Mouse (Mus musculus) splenic B cell, adult 2 months (primary cell): ENCODE data around the gene Nt5e.

ENCODE experiments used
- DNase-seq: peaks from one replicate; pipeline ENCODE4 v3.0.0-alpha.2; 2011; ENCODE audit warnings: low read depth, low spot score
- H3K27me3 ChIP-seq: 2 replicates; pipeline ENCODE4 v1.6.1; 2012; ENCODE audit warnings: mild to moderate bottlenecking, low read length, moderate library complexity, mixed read lengths; ENCODE audit not compliant: control insufficient read depth, poor library complexity, insufficient read depth, severe bottlenecking
- H3K36me3 ChIP-seq: 2 replicates; pipeline ENCODE4 v1.6.1; 2012; ENCODE audit warnings: mild to moderate bottlenecking, low read length, moderate library complexity, mixed read lengths; ENCODE audit not compliant: control insufficient read depth, poor library complexity, insufficient read depth, severe bottlenecking

Nt5e gene

DNA sequence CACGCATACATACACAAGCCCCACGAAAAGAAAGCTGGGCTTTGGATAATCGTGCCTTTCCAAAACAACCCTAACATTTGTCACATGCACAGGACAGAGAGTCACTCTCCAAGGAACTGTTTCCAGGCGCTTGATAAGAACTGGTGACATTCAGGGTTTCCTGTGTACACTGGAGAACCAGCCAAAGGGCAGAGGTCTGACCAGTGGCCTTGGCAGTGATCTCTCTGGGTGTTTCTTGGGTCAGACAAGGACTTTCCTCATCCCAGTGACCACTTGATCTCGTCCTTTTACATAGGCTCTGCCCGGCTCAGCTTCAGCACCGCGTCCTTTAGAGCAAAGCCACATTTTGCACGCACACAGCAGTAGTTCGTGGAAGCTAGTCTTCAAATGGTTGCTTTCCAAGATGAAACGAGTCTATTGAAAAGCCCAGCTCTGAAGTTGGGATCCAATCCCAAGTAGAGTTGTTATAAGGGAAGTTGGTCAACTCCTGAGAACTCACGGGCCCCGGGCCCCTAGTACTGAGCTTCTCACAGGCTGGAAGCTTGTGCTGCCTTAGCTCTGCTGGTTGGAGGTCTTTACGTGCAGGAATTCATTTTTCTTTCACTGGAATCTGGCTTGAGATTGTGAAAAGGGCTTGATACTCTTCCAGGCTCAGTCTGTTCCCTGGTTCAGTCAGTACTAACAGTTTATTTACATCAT is 34.4 kb downstream of the Nt5e start:
- DNase-seq: no peak
- H3K36me3 ChIP-seq: no peaks in the 10 kb centered on the region
- H3K27me3 ChIP-seq: no peaks in the 10 kb centered on the region

DNA sequence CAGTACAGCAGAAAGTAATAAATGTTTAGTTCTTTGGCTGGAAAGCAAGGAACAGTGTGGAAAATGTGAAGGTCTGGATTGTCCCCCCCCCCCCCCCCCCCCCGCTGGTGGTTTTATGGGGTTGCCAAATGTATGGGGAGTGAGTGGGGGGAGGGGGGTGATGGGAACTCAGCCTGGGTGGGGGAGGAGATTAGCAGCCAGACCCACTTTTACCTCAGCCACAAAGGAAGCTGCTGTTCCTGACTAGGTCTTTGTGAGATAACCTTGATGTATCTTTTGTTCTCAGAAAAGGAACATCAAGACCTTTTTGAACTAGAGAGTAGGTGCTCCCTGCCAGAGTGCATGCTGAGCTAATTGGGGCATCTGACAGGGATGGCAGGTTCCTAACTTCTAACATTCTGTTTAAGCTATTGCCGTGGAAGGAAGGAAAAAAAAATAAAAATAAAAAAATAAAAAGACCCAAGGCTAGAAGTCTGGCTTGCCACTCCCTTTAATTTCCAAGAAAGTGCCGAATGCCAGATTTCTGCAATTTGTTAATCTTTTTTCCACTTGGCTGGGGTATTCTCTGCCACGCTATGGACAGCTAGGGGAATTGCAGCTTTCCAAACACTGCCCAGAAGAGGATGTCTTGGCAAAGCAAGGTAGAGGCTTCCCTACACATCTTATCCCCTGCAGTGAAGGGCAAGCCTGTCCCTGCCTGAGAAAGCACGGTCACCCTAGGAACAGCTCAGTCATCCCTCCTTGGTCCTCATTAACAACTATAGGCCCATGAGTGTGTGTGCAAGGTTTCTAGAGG is 35.3 kb downstream of the Nt5e start:
- DNase-seq: no peak
- no peaks in the 10 kb centered on the region for H3K36me3 ChIP-seq

DNA sequence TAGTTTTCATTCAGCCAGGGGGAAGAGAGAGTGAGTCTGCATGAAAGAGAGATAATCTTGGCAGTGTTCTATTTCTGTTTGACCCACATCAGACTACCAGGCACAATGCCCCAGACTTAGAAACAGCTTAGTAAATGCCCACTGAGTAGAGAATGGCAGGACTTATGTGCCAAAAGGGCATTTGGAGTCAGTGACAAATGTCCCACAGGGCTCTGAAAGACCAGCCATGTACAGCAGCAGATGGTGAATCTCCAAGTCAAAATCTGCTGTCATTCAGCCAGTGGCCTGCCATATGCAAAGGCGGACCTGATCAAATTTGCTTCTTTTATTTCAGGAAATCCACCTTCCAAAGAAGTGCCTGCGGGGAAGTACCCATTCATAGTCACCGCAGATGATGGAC is 36.1 kb downstream of the Nt5e start:
- Histone ChIP-seq H3K27me3 (no peaks in the 10 kb centered on the region), H3K36me3 (no peaks in the 10 kb centered on the region)
- DNase-seq: no peak

More for the DNA sequence above, 35.3 kb downstream of the Nt5e start:
- H3K27me3 ChIP-seq: no peaks in the 10 kb centered on the region

DNA sequence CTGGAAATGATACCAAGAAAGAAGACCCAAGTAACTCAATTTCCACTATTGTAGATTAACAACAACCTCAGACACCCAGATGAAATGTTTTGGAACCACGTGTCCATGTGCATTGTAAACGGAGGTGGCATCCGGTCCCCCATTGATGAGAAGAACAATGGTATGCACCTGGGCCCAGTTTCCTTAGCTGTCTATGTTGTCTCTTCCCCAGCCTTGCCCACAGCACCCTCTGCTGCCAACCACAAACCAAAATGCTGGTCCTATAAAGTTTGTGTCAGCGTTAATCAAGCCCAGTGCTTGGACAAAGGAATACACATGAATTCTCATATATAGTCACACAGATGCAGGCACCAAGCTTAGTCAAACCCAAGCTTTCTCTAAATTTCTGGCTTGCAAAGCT is 39.3 kb downstream of the Nt5e start:
- Histone ChIP-seq H3K36me3 (no peaks in the 10 kb centered on the region), H3K27me3 (no peaks in the 10 kb centered on the region)
- DNase-seq: peak; percentile 6

DNA sequence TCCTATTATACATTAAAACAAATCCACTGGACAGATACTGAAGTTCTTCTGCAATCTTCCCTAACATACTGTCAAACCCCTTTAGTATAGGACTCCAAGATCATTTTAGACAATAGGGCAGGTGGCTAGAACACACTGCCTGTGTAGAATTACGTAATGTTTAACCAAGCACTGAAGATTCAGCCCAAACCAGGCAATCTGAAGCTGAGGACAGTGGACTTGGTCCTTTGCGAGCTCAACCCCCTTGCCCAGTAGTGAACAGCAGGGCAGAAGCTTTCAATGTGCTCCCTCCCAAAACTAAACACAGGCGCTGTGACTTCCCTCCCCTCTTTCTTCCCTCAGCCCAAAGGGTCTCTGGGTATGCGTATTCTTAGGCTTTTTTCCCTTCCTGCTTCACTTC is 39.8 kb downstream of the Nt5e start:
- no peak for DNase-seq
- no peaks in the 10 kb centered on the region for H3K27me3 ChIP-seq
- no peaks in the 10 kb centered on the region for H3K36me3 ChIP-seq

DNA sequence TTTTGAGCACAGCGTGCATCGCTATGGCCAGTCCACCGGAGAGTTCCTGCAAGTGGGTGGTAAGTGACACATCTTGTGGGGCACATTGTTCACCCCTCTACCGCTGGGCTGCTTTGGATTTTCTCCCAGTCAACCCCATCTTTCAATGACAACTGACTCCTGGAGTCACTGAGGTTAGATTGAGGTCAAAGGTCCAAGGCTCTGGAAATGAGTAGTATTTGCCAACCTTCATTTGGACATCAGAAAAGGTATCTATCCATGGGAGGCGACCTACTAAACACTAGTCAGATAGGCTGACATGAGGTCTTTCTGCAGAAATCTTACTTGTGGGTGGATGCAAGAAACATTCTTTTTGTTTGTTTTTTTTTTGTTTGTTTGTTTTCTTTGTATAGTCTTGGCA is 40.3 kb downstream of the Nt5e start:
- DNase-seq: no peak
- no peaks in the 10 kb centered on the region for H3K27me3 ChIP-seq
- H3K36me3 ChIP-seq: no peaks in the 10 kb centered on the region

DNA sequence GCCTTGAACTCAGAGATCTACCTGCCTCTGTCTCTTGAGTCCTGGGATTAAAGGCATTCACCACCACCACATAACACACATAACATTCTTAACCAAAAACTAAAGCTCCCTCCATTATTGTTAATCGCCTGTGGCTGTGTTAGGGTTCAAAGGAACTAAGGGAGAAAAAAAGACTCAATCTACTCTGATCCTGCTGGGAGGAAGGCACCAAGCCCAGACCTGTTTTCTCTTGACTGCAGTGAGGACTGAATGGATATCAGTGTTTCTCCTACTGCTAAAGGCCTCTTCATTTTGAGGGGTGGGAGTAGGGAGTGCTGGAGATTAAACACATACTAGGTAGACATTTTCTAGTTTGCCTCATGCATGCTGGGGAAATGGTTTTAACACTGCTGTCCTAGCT is 40.8 kb downstream of the Nt5e start:
- no peak for DNase-seq
- Histone ChIP-seq H3K36me3 (no peaks in the 10 kb centered on the region), H3K27me3 (no peaks in the 10 kb centered on the region)

DNA sequence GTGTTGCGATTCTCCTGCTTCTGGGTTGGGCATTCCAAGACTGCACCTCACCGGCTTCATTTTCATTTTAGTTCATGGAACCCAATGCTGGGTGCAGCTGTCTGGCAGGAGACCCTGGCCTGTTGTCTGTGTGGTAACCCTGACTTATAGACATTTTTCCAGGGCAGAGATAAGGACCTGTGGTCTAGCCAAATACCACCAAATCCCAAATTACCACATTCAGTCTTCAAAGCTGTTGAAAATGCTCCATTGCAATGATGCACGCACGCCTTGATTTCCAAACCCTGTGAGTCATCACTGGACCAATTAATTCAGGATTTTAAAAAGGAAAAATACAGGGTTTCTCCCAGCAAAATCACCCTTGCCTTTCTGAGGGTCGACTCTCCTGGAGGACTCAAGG is 41.5 kb downstream of the Nt5e start:
- H3K27me3 ChIP-seq: no peaks in the 10 kb centered on the region
- H3K36me3 ChIP-seq: no peaks in the 10 kb centered on the region
- no peak for DNase-seq

DNA sequence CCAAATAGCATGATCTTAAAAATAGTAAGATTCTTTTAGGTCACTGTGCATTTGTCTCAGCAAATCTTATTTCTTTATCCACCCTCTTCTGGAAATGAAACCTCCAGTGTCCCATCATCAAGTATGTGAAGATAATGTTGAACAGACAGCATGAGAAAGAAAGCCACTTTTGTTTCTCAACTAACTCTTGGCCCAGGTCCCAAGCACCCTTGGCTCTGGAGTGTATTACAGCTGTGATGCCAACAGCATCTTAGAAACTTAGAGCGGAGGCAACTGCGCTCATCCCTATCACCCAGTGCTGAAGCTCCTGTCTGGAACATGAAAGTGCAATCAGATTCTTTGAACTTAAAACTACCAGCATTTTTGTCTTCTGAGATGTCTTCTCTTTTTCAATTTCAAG is 42.7 kb downstream of the Nt5e start:
- DNase-seq: no peak
- Histone ChIP-seq H3K36me3 (no peaks in the 10 kb centered on the region), H3K27me3 (no peaks in the 10 kb centered on the region)

DNA sequence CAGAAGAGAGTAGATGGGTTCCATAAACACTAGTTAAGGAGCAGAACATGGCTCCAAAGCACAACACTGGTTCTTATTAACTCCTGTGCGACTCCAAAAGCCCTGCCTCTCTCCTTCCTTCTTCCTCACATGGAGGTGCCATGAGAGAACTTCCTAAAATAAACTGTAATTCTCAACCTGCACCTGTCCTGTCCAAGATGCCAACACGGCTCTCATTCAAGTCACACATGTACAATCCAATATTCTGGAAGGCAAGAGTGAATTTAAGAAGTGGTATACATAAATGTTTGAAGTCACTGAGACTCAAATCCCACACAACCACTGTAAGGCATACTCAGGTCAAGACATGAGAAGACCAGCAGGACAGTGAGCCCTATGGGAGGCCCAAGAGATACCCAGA is 44.2 kb downstream of the Nt5e start:
- no peaks in the 10 kb centered on the region for H3K27me3 ChIP-seq

DNA sequence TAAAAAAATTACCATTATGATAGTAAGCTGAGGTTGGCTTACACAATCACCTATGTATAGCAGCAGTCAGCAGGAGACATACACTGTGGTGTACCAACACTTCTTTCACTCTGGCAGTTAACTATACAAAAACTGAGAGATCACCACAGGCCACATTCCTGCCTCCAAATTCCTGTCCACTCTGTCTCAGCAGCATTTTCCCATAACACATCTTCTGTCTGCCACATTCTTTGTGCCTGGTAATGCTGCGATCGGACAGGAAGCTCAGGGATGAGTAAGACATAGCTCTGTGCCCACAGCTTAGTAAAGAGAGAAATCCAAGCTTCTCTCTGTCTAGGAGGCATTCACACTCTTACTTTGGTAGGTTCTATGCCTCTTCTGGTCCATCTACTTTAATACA is 46.0 kb downstream of the Nt5e start:
- no peaks in the 10 kb centered on the region for H3K36me3 ChIP-seq
- H3K27me3 ChIP-seq: no peaks in the 10 kb centered on the region
- no peak for DNase-seq

More for the DNA sequence above, 44.2 kb downstream of the Nt5e start:
- H3K36me3 ChIP-seq: no peaks in the 10 kb centered on the region
- DNase-seq: no peak

DNA sequence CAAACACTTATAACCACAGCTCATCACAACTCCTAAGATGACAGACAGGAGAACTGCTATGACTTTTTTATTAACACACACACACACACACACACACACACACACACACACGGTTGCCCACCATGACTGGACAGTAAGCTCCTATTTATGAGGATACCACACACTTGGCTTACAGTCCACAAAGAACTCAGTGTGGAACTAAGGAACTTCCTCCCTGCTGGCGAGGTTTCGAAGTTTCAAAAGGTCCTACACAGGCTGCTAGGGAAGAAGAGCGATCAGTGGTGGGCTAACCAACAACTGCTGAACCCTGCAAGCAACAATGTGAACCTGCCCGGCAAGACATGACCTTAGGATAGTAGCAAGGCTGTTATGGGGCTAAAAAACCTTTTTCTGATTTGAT is 50.5 kb downstream of the Nt5e start:
- H3K36me3 ChIP-seq: peaks cover 8% of the 10 kb centered on the region; the same call in 1 of the 2 replicates
- H3K27me3 ChIP-seq: no peaks in the 10 kb centered on the region; the same call in 1 of the 2 replicates
- DNase-seq: no peak

DNA sequence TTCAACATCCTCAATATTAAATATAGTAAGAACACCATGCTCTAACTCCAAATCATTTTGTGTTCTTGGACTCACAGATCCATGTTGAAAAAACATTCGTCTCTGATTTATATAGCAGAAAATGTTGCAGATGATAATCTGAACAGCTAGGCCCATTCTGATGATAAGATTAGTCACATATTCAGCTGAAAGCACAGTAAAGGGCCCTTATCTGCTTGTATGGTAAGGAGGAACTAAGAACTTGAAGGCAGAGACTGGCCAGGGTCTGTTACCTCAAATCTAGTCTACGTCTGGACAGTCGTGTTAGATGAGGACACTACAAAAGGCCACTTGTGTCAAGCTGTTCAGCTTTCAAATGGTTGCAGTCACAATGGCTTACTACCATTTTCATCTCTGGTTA is 52.1 kb downstream of the Nt5e start:
- Histone ChIP-seq H3K27me3 (no peaks in the 10 kb centered on the region; the same call in 1 of the 2 replicates), H3K36me3 (peaks cover 12% of the 10 kb centered on the region; the same call in 1 of the 2 replicates)
- DNase-seq: no peak

DNA sequence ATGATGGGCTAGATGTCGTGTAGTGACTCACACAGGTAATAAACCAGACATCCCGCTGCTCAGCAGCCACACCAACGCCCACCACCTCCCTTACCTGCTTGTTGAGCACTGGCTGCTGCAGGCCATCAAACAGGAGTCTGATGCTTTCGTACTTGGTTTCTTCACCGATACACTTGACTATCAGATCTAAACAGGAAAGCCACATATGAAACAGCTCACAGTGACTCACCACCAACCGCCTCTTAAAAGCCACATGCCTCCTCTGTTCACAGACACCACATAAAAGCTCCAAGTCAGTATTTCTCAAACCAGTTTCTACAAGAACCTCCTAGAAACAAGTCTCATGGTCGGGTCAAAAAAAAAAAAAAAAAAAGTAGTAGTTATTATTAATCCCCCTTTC is 53.1 kb downstream of the Nt5e start:
- no peak for DNase-seq
- H3K27me3 ChIP-seq: no peaks in the 10 kb centered on the region; the same call in 1 of the 2 replicates
- peaks cover 12% of the 10 kb centered on the region; the same call in 1 of the 2 replicates for H3K36me3 ChIP-seq

DNA sequence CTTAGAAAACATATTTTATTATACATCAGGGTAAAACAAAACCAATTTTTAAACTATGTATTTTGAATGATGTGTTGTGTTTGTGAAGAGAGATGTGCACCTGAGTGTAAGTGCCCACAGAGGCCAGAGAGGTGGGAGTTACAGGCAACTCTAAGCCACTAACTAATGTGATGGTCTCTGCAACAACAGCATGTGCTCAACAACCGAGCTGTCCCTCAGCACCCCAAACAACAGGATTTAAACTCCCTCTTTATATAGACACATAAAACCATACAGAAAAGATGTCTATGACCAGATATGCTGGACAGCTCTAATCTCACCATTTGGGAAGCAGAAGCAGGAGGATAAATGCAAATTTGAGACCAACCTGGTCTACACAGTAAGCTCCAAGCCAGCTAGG is 53.5 kb downstream of the Nt5e start:
- DNase-seq: no peak
- Histone ChIP-seq H3K36me3 (peaks cover 12% of the 10 kb centered on the region; the same call in 1 of the 2 replicates), H3K27me3 (no peaks in the 10 kb centered on the region; the same call in 1 of the 2 replicates)
